Mouse (Mus musculus): ENCODE measurements around the gene Gm42878. TPM values are rescaled to one million over a fixed set of nuclear protein-coding genes. Genes with fewer than 3 reads are reported as not detected.

Gm42878 gene
- polyA plus RNA-seq, 1 experiment = 0.13 TPM

GRCm38 (mm10) chr5:121585699-121586098, 40.4 kb upstream of the Gm42878 start:
- Histone ChIP-seq H3K79me2 (ENCODE audit: control insufficient read depth, insufficient read depth) (no peaks in the 10 kb centered on the region), H3K4me2 (ENCODE audit: low read depth) (no peak overlapping the region), H3K27me3 (ENCODE audit: control insufficient read depth, insufficient read depth, insufficient read length) (no peaks in the 10 kb centered on the region), H3K36me3 (ENCODE audit: control insufficient read depth, insufficient read depth) (no peaks in the 10 kb centered on the region), H3ac (ENCODE audit: control insufficient read depth, insufficient read length) (no peak overlapping the region), H3K4me3 (no peak overlapping the region)
- TF ChIP-seq SRF (IDR thresholded peaks at IDR 0.05; ENCODE audit: control insufficient read depth, insufficient read length, low read depth) (no peak), MYOD1 (IDR thresholded peaks at IDR 0.05; ENCODE audit: control insufficient read depth in 1 of 3, insufficient read length in 2 of 3, low read depth in 2 of 3) (no peak), CEBPB (IDR thresholded peaks at IDR 0.05; ENCODE audit: insufficient read depth, poor library complexity, severe bottlenecking) (no peak), TCF12 (IDR thresholded peaks at IDR 0.05; ENCODE audit: insufficient read depth, poor library complexity, severe bottlenecking) (no peak), TCF3 (IDR thresholded peaks at IDR 0.05; ENCODE audit: insufficient read length, low read depth) (no peak), POLR2A (IDR thresholded peaks at IDR 0.05; ENCODE audit: insufficient read length, low read depth) (no peak), REST (IDR thresholded peaks at IDR 0.05; ENCODE audit: insufficient read depth, insufficient read length) (no peak), MYOG (IDR thresholded peaks at IDR 0.05; ENCODE audit: control insufficient read depth in 1 of 3, insufficient read depth in 1 of 3, insufficient read length in 2 of 3, low read depth in 2 of 3) (no peak), MAX (IDR thresholded peaks at IDR 0.05; ENCODE audit: low read depth) (no peak), E2F4 (IDR thresholded peaks at IDR 0.05; ENCODE audit: insufficient read depth) (no peak)

GRCm38 (mm10) chr5:121585005-121585404, 39.7 kb upstream of the Gm42878 start:
- no peak for TF ChIP-seq SRF (IDR thresholded peaks at IDR 0.05; ENCODE audit: control insufficient read depth, insufficient read length, low read depth)
- no peak for TF ChIP-seq MYOG (IDR thresholded peaks at IDR 0.05; ENCODE audit: control insufficient read depth in 1 of 3, insufficient read depth in 1 of 3, insufficient read length in 2 of 3, low read depth in 2 of 3)
- no peak for TF ChIP-seq USF1 (IDR thresholded peaks at IDR 0.05; ENCODE audit: low read depth)
- peak in 1 of 3 experiments; percentile 4 for TF ChIP-seq MYOD1 (IDR thresholded peaks at IDR 0.05; ENCODE audit: control insufficient read depth in 1 of 3, insufficient read length in 2 of 3, low read depth in 2 of 3)
- TF ChIP-seq TCF3 (IDR thresholded peaks at IDR 0.05; ENCODE audit: insufficient read length, low read depth) = no peak
- H3ac ChIP-seq (ENCODE audit: control insufficient read depth, insufficient read length) = no peak overlapping the region
- H3K4me2 ChIP-seq (ENCODE audit: low read depth) = peak overlapping the region; percentile 83
- H3K36me3 ChIP-seq (ENCODE audit: control insufficient read depth, insufficient read depth) = no peaks in the 10 kb centered on the region
- H3K27me3 ChIP-seq (ENCODE audit: control insufficient read depth, insufficient read depth, insufficient read length) = no peaks in the 10 kb centered on the region
- H3K4me3 ChIP-seq = no peak overlapping the region
- no peaks in the 10 kb centered on the region for H3K79me2 ChIP-seq (ENCODE audit: control insufficient read depth, insufficient read depth)

GRCm38 (mm10) chr5:121583765-121584501, 38.7 kb upstream of the Gm42878 start:
- H3K4me2 ChIP-seq (ENCODE audit: low read depth) = peak overlapping the region; percentile 83

GRCm38 (mm10) chr5:121581945-121582344, 36.7 kb upstream of the Gm42878 start:
- Histone ChIP-seq H3K27me3 (ENCODE audit: control insufficient read depth, insufficient read depth, insufficient read length) (no peaks in the 10 kb centered on the region), H3K4me3 (no peak overlapping the region), H3ac (ENCODE audit: control insufficient read depth, insufficient read length) (no peak overlapping the region), H3K36me3 (ENCODE audit: control insufficient read depth, insufficient read depth) (no peaks in the 10 kb centered on the region), H3K79me2 (ENCODE audit: control insufficient read depth, insufficient read depth) (no peaks in the 10 kb centered on the region), H3K4me2 (ENCODE audit: low read depth) (no peak overlapping the region)
- no peak for TF ChIP-seq MYOG (IDR thresholded peaks at IDR 0.05; ENCODE audit: control insufficient read depth in 1 of 3, insufficient read depth in 1 of 3, insufficient read length in 2 of 3, low read depth in 2 of 3)
- TF ChIP-seq USF1 (IDR thresholded peaks at IDR 0.05; ENCODE audit: low read depth) = no peak
- no peak for TF ChIP-seq E2F4 (IDR thresholded peaks at IDR 0.05; ENCODE audit: insufficient read depth)
- TF ChIP-seq MAX (IDR thresholded peaks at IDR 0.05; ENCODE audit: low read depth) = no peak
- TF ChIP-seq SRF (IDR thresholded peaks at IDR 0.05; ENCODE audit: control insufficient read depth, insufficient read length, low read depth) = no peak

More at GRCm38 (mm10) chr5:121583765-121584501, 38.7 kb upstream of the Gm42878 start:
- Histone ChIP-seq H3K79me2 (ENCODE audit: control insufficient read depth, insufficient read depth) (no peaks in the 10 kb centered on the region), H3K36me3 (ENCODE audit: control insufficient read depth, insufficient read depth) (no peaks in the 10 kb centered on the region), H3ac (ENCODE audit: control insufficient read depth, insufficient read length) (no peak overlapping the region), H3K4me3 (no peak overlapping the region), H3K27me3 (ENCODE audit: control insufficient read depth, insufficient read depth, insufficient read length) (no peaks in the 10 kb centered on the region)
- TF ChIP-seq MYOG (IDR thresholded peaks at IDR 0.05; ENCODE audit: control insufficient read depth in 1 of 3, insufficient read depth in 1 of 3, insufficient read length in 2 of 3, low read depth in 2 of 3) (peak in 1 of 3 experiments; percentile 55), POLR2A (IDR thresholded peaks at IDR 0.05; ENCODE audit: insufficient read length, low read depth) (peak; percentile 61), SRF (IDR thresholded peaks at IDR 0.05; ENCODE audit: control insufficient read depth, insufficient read length, low read depth) (no peak), REST (IDR thresholded peaks at IDR 0.05; ENCODE audit: insufficient read depth, insufficient read length) (no peak), MYOD1 (IDR thresholded peaks at IDR 0.05; ENCODE audit: control insufficient read depth in 1 of 3, insufficient read length in 2 of 3, low read depth in 2 of 3) (peak in 1 of 3 experiments; percentile 43), POLR2AphosphoS2 (IDR thresholded peaks at IDR 0.05; ENCODE audit: insufficient read length, low read depth) (peak; percentile 57)

- no peak overlapping the region for H3ac ChIP-seq (ENCODE audit: control insufficient read depth, insufficient read length)
- H3K36me3 ChIP-seq (ENCODE audit: control insufficient read depth, insufficient read depth) = no peaks in the 10 kb centered on the region
- no peak overlapping the region for H3K4me2 ChIP-seq (ENCODE audit: low read depth)
- H3K79me2 ChIP-seq (ENCODE audit: control insufficient read depth, insufficient read depth) = no peaks in the 10 kb centered on the region
- no peak for TF ChIP-seq REST (IDR thresholded peaks at IDR 0.05; ENCODE audit: insufficient read depth, insufficient read length)
- TF ChIP-seq CEBPB (IDR thresholded peaks at IDR 0.05; ENCODE audit: insufficient read depth, poor library complexity, severe bottlenecking) = no peak
- TF ChIP-seq MAX (IDR thresholded peaks at IDR 0.05; ENCODE audit: low read depth) = no peak
- no peak overlapping the region for H3K4me3 ChIP-seq
- H3K27me3 ChIP-seq (ENCODE audit: control insufficient read depth, insufficient read depth, insufficient read length) = no peaks in the 10 kb centered on the region
Observed at GRCm38 (mm10) chr5:121576927-121577488, 31.7 kb upstream of the Gm42878 start.

Data from myocyte (in vitro differentiated cells).